Mouse (Mus musculus): ENCODE data around the gene Stx4a. TPM values are rescaled to one million over a fixed set of nuclear protein-coding genes. Genes with fewer than 3 reads are reported as not detected.
"Not testable (repeated sequence)": the region's sequence is repeated elsewhere in the genome, so short reads cannot be mapped to it uniquely, and the experiment has no call there.

The Stx4a gene
- total RNA-seq (2014; rRNA removed) (6.7 and 7.1 TPM in 2 replicates), polyA plus RNA-seq (2015; fragmentation: Nextera tagmentation; extraction: Ambion mirVana) (20.0 and 20.7 TPM in 2 replicates)

- H3K4me1 ChIP-seq (ENCODE audit: insufficient read depth, low read length) = peaks cover 14% of the 10 kb centered on the region
- peak within 1 kb of the TSS; percentile 81 for H3K4me3 ChIP-seq (ENCODE audit: low read depth, low read length)
- no peaks in the 10 kb centered on the region for H3K36me3 ChIP-seq (ENCODE audit: insufficient read depth, low read length)
- DNase-seq (ENCODE audit: low spot score) (peak; percentile 82), ATAC-seq (ENCODE audit: low FRiP score) (peak; percentile 87)
- TF ChIP-seq CTCF (IDR thresholded peaks at IDR 0.05) = no peak
- H3K27ac ChIP-seq (ENCODE audit: low read depth, low read length) = peak within 1 kb of the TSS; percentile 94
- 3% methylated on average over 22 of the region's 38 CpGs for WGBS
- H3K9ac ChIP-seq (replicated peaks; ENCODE audit: low read length, poor library complexity, severe bottlenecking) = peak within 1 kb of the TSS; percentile 97
- H3K9me3 ChIP-seq (ENCODE audit: low read length) = no peaks in the 10 kb centered on the region
- H3K27me3 ChIP-seq (ENCODE audit: insufficient read depth, low read length) = no peaks in the 10 kb centered on the region
- peak within 1 kb of the TSS; percentile 78 for H3K4me2 ChIP-seq (ENCODE audit: low read depth, low read length, poor library complexity, severe bottlenecking)
These were observed at the start of gene Stx4a, which contains the start of gene Stx1b for GRCm38 (mm10) chr7:127824176-127824871. Gene Stx4a, plus strand, starts transcription at chr7:127824294. Gene Stx1b, minus strand, starts transcription at chr7:127824549.

- not testable (repeated sequence) for H3K4me1 ChIP-seq (ENCODE audit: insufficient read depth, low read length); DNase-seq (ENCODE audit: low spot score); ATAC-seq (ENCODE audit: low FRiP score); H3K9me3 ChIP-seq (ENCODE audit: low read length); H3K27me3 ChIP-seq (ENCODE audit: insufficient read depth, low read length)
- WGBS = 73% methylated on average over 7 of the region's 7 CpGs
- Histone ChIP-seq H3K36me3 (ENCODE audit: insufficient read depth, low read length) (peaks cover 11% of the 10 kb centered on the region), H3K4me2 (ENCODE audit: low read depth, low read length, poor library complexity, severe bottlenecking) (peak overlapping the region; percentile 89), H3K4me3 (ENCODE audit: low read depth, low read length) (peak overlapping the region; percentile 78), H3K9ac (replicated peaks; ENCODE audit: low read length, poor library complexity, severe bottlenecking) (peak overlapping the region; percentile 90), H3K27ac (ENCODE audit: low read depth, low read length) (peak overlapping the region; percentile 99)
These were observed 48.3 kb upstream of the Stx4a start for GRCm38 (mm10) chr7:127775837-127776236.

- TF ChIP-seq CTCF (IDR thresholded peaks at IDR 0.05) = no peak
- under 1% methylated on average over 23 of the region's 23 CpGs for WGBS
- H3K9ac ChIP-seq (replicated peaks; ENCODE audit: low read length, poor library complexity, severe bottlenecking) = peak within 1 kb of the TSS; percentile 90
These were observed 47.7 kb upstream of the Stx4a start, which contains the start of gene Setd1a for GRCm38 (mm10) chr7:127776426-127776825. Gene Setd1a, plus strand, starts transcription at chr7:127776670.

GRCm38 (mm10) chr7:127776878-127777473 is 47.1 kb upstream of the Stx4a start:
- peak overlapping the region; percentile 78 for H3K4me3 ChIP-seq (ENCODE audit: low read depth, low read length)
- peaks cover 16% of the 10 kb centered on the region for H3K36me3 ChIP-seq (ENCODE audit: insufficient read depth, low read length)
- H3K9me3 ChIP-seq (ENCODE audit: low read length) = no peaks in the 10 kb centered on the region
- peak overlapping the region; percentile 89 for H3K4me2 ChIP-seq (ENCODE audit: low read depth, low read length, poor library complexity, severe bottlenecking)
- H3K27ac ChIP-seq (ENCODE audit: low read depth, low read length) = peak overlapping the region; percentile 99
- peak overlapping the region; percentile 90 for H3K9ac ChIP-seq (replicated peaks; ENCODE audit: low read length, poor library complexity, severe bottlenecking)
- TF ChIP-seq CTCF (IDR thresholded peaks at IDR 0.05) = no peak
- no peaks in the 10 kb centered on the region for H3K4me1 ChIP-seq (ENCODE audit: insufficient read depth, low read length)
- peak; percentile 97 for DNase-seq (ENCODE audit: low spot score)
- no peaks in the 10 kb centered on the region for H3K27me3 ChIP-seq (ENCODE audit: insufficient read depth, low read length)
- under 1% methylated on average over 46 of the region's 70 CpGs for WGBS
- peak; percentile 92 for ATAC-seq (ENCODE audit: low FRiP score)

More at GRCm38 (mm10) chr7:127776426-127776825, 47.7 kb upstream of the Stx4a start, which contains the start of gene Setd1a:
- H3K4me1 ChIP-seq (ENCODE audit: insufficient read depth, low read length) = no peaks in the 10 kb centered on the region
- H3K36me3 ChIP-seq (ENCODE audit: insufficient read depth, low read length) = peaks cover 13% of the 10 kb centered on the region
- H3K9me3 ChIP-seq (ENCODE audit: low read length) = no peaks in the 10 kb centered on the region
- H3K4me2 ChIP-seq (ENCODE audit: low read depth, low read length, poor library complexity, severe bottlenecking) = peak within 1 kb of the TSS; percentile 89
- ATAC-seq (ENCODE audit: low FRiP score) (peak; percentile 76), DNase-seq (ENCODE audit: low spot score) (peak; percentile 93)
- no peaks in the 10 kb centered on the region for H3K27me3 ChIP-seq (ENCODE audit: insufficient read depth, low read length)
- H3K4me3 ChIP-seq (ENCODE audit: low read depth, low read length) = peak within 1 kb of the TSS; percentile 78
- H3K27ac ChIP-seq (ENCODE audit: low read depth, low read length) = peak within 1 kb of the TSS; percentile 99

GRCm38 (mm10) chr7:127777474-127778266 is 46.4 kb upstream of the Stx4a start:
- peak overlapping the region; percentile 90 for H3K9ac ChIP-seq (replicated peaks; ENCODE audit: low read length, poor library complexity, severe bottlenecking)
- no peaks in the 10 kb centered on the region for H3K4me1 ChIP-seq (ENCODE audit: insufficient read depth, low read length)
- WGBS = 4% methylated on average over 34 of the region's 66 CpGs
- peak overlapping the region; percentile 78 for H3K4me3 ChIP-seq (ENCODE audit: low read depth, low read length)
- H3K27ac ChIP-seq (ENCODE audit: low read depth, low read length) = peak overlapping the region; percentile 99
- ATAC-seq (ENCODE audit: low FRiP score) (peak; percentile 45), DNase-seq (ENCODE audit: low spot score) (peak; percentile 62)
- TF ChIP-seq CTCF (IDR thresholded peaks at IDR 0.05) = no peak
- no peaks in the 10 kb centered on the region for H3K27me3 ChIP-seq (ENCODE audit: insufficient read depth, low read length)
- H3K36me3 ChIP-seq (ENCODE audit: insufficient read depth, low read length) = peaks cover 23% of the 10 kb centered on the region
- peak overlapping the region; percentile 89 for H3K4me2 ChIP-seq (ENCODE audit: low read depth, low read length, poor library complexity, severe bottlenecking)
- H3K9me3 ChIP-seq (ENCODE audit: low read length) = no peaks in the 10 kb centered on the region
